Mouse (Mus musculus) embryonic facial prominence, embryonic 10.5 days (tissue): ENCODE measurements at regions not wholly inside any gene's neighbourhood (a gene's known extent, or its start where the extent isn't known, plus 50 kb on each side); places are given as distances from the start of the nearest gene placed in this dataset.

Experiments used
- DNase-seq: peaks from one replicate; pipeline ENCODE4 v3.0.0-alpha.2; 2017; ENCODE audit warnings: low spot score
- H3K27ac ChIP-seq: fragments of 300-500 bp; sonication (generic); replicated peaks from 2 replicates; pipeline ENCODE4 v1.5.1; 2016; ENCODE audit warnings: mild to moderate bottlenecking
- H3K27me3 ChIP-seq: fragments of 300-500 bp; sonication (generic); replicated peaks from 2 replicates; pipeline ENCODE4 v1.6.1; 2016; ENCODE audit warnings: low read depth, mild to moderate bottlenecking; ENCODE audit not compliant: poor library complexity, severe bottlenecking
- H3K36me3 ChIP-seq: fragments of 300-500 bp; sonication (generic); replicated peaks from 2 replicates; pipeline ENCODE4 v1.6.1; 2016; ENCODE audit warnings: mild to moderate bottlenecking, moderate library complexity
- H3K4me1 ChIP-seq: fragments of 300-500 bp; sonication (generic); 2 replicates; pipeline ENCODE4 v1.6.1; 2016
- H3K4me3 ChIP-seq: fragments of 300-500 bp; sonication (generic); 2 replicates; pipeline ENCODE4 v1.5.1; 2016; ENCODE audit warnings: mild to moderate bottlenecking, moderate library complexity
- H3K9me3 ChIP-seq: fragments of 300-500 bp; sonication (generic); 2 replicates; pipeline ENCODE4 v1.6.1; 2016; ENCODE audit warnings: mild to moderate bottlenecking
- WGBS: fragments of 180-500 bp; shearing (Covaris S2); methylation state at CpG from one replicate; pipeline ENCODE4 v1.1.7; 2016; 5-methylcytosine and 5-hydroxymethylcytosine counted together

GRCm38 (mm10) chr16:93079660-93080390, 253.9 kb upstream of the Runx1 start:
- Histone ChIP-seq H3K27ac (peak overlapping the region; percentile 5; the same call in 1 of the 2 replicates), H3K36me3 (no peaks in the 10 kb centered on the region), H3K27me3 (peaks cover 10% of the 10 kb centered on the region; the same call in 1 of the 2 replicates), H3K9me3 (no peaks in the 10 kb centered on the region), H3K4me1 (peaks cover 14% of the 10 kb centered on the region), H3K4me3 (peak overlapping the region; percentile 25)
- WGBS = 41% methylated on average over 17 of the region's 17 CpGs
- peak; percentile 25 for DNase-seq

GRCm38 (mm10) chr16:93078909-93079308, 253.0 kb upstream of the Runx1 start:
- Histone ChIP-seq H3K4me3 (no peak overlapping the region), H3K27ac (peak overlapping the region; percentile 35), H3K36me3 (no peaks in the 10 kb centered on the region), H3K9me3 (no peaks in the 10 kb centered on the region), H3K27me3 (peaks cover 16% of the 10 kb centered on the region; the same call in 1 of the 2 replicates), H3K4me1 (peaks cover 16% of the 10 kb centered on the region)
- no peak for DNase-seq
- WGBS = 73% methylated on average over 3 of the region's 3 CpGs

GRCm38 (mm10) chr16:93075488-93075887, 249.5 kb upstream of the Runx1 start:
- no peaks in the 10 kb centered on the region for H3K36me3 ChIP-seq
- no peaks in the 10 kb centered on the region for H3K9me3 ChIP-seq
- peaks cover 30% of the 10 kb centered on the region for H3K4me1 ChIP-seq
- H3K27ac ChIP-seq = no peak overlapping the region
- no peak overlapping the region for H3K4me3 ChIP-seq
- peaks cover 8% of the 10 kb centered on the region; the same call in 1 of the 2 replicates for H3K27me3 ChIP-seq
- no peak for DNase-seq
- WGBS = 81% methylated on average over 11 of the region's 11 CpGs

GRCm38 (mm10) chr16:93072156-93072555, 246.2 kb upstream of the Runx1 start:
- WGBS = 50% methylated on average over 6 of the region's 6 CpGs
- H3K27ac ChIP-seq = peak overlapping the region; percentile 66
- peak; percentile 45 for DNase-seq
- no peaks in the 10 kb centered on the region for H3K36me3 ChIP-seq
- H3K4me3 ChIP-seq = no peak overlapping the region
- H3K27me3 ChIP-seq = peaks cover 17% of the 10 kb centered on the region; the same call in 1 of the 2 replicates
- peaks cover 15% of the 10 kb centered on the region for H3K4me1 ChIP-seq
- H3K9me3 ChIP-seq = no peaks in the 10 kb centered on the region

GRCm38 (mm10) chr16:93071726-93072125, 245.8 kb upstream of the Runx1 start:
- WGBS = 67% methylated on average over 6 of the region's 6 CpGs
- Histone ChIP-seq H3K27ac (peak overlapping the region; percentile 21; the same call in 1 of the 2 replicates), H3K9me3 (no peaks in the 10 kb centered on the region)

GRCm38 (mm10) chr16:93066821-93067220, 240.9 kb upstream of the Runx1 start:
- Histone ChIP-seq H3K4me3 (no peak overlapping the region), H3K4me1 (peaks cover 7% of the 10 kb centered on the region), H3K27me3 (peaks cover 28% of the 10 kb centered on the region), H3K9me3 (no peaks in the 10 kb centered on the region), H3K36me3 (no peaks in the 10 kb centered on the region), H3K27ac (no peak overlapping the region)
- DNase-seq = no peak
- WGBS = 86% methylated on average over 2 of the region's 2 CpGs

More at GRCm38 (mm10) chr16:93071726-93072125, 245.8 kb upstream of the Runx1 start:
- peak; percentile 49 for DNase-seq
- H3K4me1 ChIP-seq = peaks cover 15% of the 10 kb centered on the region
- H3K4me3 ChIP-seq = no peak overlapping the region
- H3K27me3 ChIP-seq = peaks cover 17% of the 10 kb centered on the region; the same call in 1 of the 2 replicates
- H3K36me3 ChIP-seq = no peaks in the 10 kb centered on the region

GRCm38 (mm10) chr16:93061475-93062179, 235.7 kb upstream of the Runx1 start:
- H3K27ac ChIP-seq = no peak overlapping the region
- no peaks in the 10 kb centered on the region for H3K9me3 ChIP-seq
- DNase-seq = no peak
- H3K4me1 ChIP-seq = 0 out of 2 replicates have a peak, but pooled peaks cover 8% of the 10 kb centered on the region
- no peaks in the 10 kb centered on the region for H3K36me3 ChIP-seq
- H3K27me3 ChIP-seq = peaks cover 21% of the 10 kb centered on the region
- H3K4me3 ChIP-seq = no peak overlapping the region
- 72% methylated on average over 4 of the region's 4 CpGs for WGBS

- Histone ChIP-seq H3K27ac (no peak overlapping the region), H3K4me1 (0 out of 2 replicates have a peak, but pooled peaks cover 11% of the 10 kb centered on the region), H3K27me3 (no peaks in the 10 kb centered on the region; the same call in 1 of the 2 replicates), H3K4me3 (no peak overlapping the region), H3K36me3 (no peaks in the 10 kb centered on the region), H3K9me3 (no peaks in the 10 kb centered on the region)
- DNase-seq = no peak
- WGBS = 63% methylated on average over 3 of the region's 3 CpGs
Observed at GRCm38 (mm10) chr16:93056295-93056694, 230.3 kb upstream of the Runx1 start.

GRCm38 (mm10) chr16:93055545-93055944, 229.6 kb upstream of the Runx1 start:
- Histone ChIP-seq H3K27me3 (no peaks in the 10 kb centered on the region; the same call in 1 of the 2 replicates), H3K9me3 (no peaks in the 10 kb centered on the region), H3K27ac (no peak overlapping the region), H3K4me1 (0 out of 2 replicates have a peak, but pooled peaks cover 11% of the 10 kb centered on the region), H3K4me3 (no peak overlapping the region), H3K36me3 (no peaks in the 10 kb centered on the region)
- 84% methylated on average over 4 of the region's 4 CpGs for WGBS
- DNase-seq = no peak

- Histone ChIP-seq H3K9me3 (no peaks in the 10 kb centered on the region), H3K4me1 (no peaks in the 10 kb centered on the region), H3K36me3 (no peaks in the 10 kb centered on the region), H3K4me3 (no peak overlapping the region), H3K27me3 (no peaks in the 10 kb centered on the region), H3K27ac (no peak overlapping the region)
- DNase-seq = no peak
- WGBS = 84% methylated on average over 6 of the region's 6 CpGs
Observed at GRCm38 (mm10) chr16:93051233-93051632, 225.3 kb upstream of the Runx1 start.

- Histone ChIP-seq H3K27me3 (peaks cover 4% of the 10 kb centered on the region; the same call in 1 of the 2 replicates), H3K36me3 (no peaks in the 10 kb centered on the region), H3K4me3 (no peak overlapping the region), H3K4me1 (peaks cover 3% of the 10 kb centered on the region), H3K9me3 (no peaks in the 10 kb centered on the region), H3K27ac (no peak overlapping the region)
- 82% methylated on average over 9 of the region's 9 CpGs for WGBS
- no peak for DNase-seq
Observed at GRCm38 (mm10) chr16:93048418-93048932, 222.5 kb upstream of the Runx1 start.

GRCm38 (mm10) chr16:93047594-93047993, 221.6 kb upstream of the Runx1 start:
- H3K27ac ChIP-seq = no peak overlapping the region
- DNase-seq = no peak

More at GRCm38 (mm10) chr16:93047594-93047993, 221.6 kb upstream of the Runx1 start:
- no peaks in the 10 kb centered on the region for H3K9me3 ChIP-seq
- peaks cover 4% of the 10 kb centered on the region; the same call in 1 of the 2 replicates for H3K27me3 ChIP-seq
- H3K4me3 ChIP-seq = no peak overlapping the region
- peaks cover 12% of the 10 kb centered on the region for H3K4me1 ChIP-seq
- WGBS = 84% methylated on average over 1 of the region's 1 CpGs
- H3K36me3 ChIP-seq = no peaks in the 10 kb centered on the region
